Mouse (Mus musculus): Measurements from ENCODE around the gene Fbxw21.

GRCm38 (mm10) chr9:109094553-109095136 lies 67.2 kb downstream of the Fbxw21 start:
- TF ChIP-seq POLR2A (IDR thresholded peaks at IDR 0.05; ENCODE audit: low read depth, low read length) (no peak), CTCF (conservative IDR thresholded peaks at IDR 0.05; ENCODE audit: insufficient read depth, insufficient read length, low read depth, low read length) (no peak)
